Mouse (Mus musculus): ENCODE measurements around the gene Agr2.

GRCm38 (mm10) chr12:36028968-36029645, 36.4 kb downstream of the Agr2 start:
- no peak for TF ChIP-seq GATA1 (IDR thresholded peaks at IDR 0.05; ENCODE audit: low read length)
- TF ChIP-seq TAL1 (IDR thresholded peaks at IDR 0.05; ENCODE audit: low read length), result no peak

Measured in erythroblast, embryonic 14.5 days (primary cell).